Mouse (Mus musculus): Measurements from ENCODE around the gene Hoga1.

GRCm38 (mm10) chr19:42009067-42009466 lies 36.3 kb upstream of the Hoga1 start:
- no peak for TF ChIP-seq CTCF (IDR thresholded peaks at IDR 0.05; ENCODE audit: borderline replicate concordance, control insufficient read depth, extremely low read depth, insufficient read depth, low read length, poor library complexity)
- no peak for TF ChIP-seq POLR2A (IDR thresholded peaks at IDR 0.05; ENCODE audit: control insufficient read depth, extremely low read depth, insufficient read depth, low read length, poor library complexity)

Measured in thymus, adult 2 months (tissue).